Mouse (Mus musculus) heart, adult 2 months (tissue): ENCODE measurements at regions not wholly inside any gene's neighbourhood (a gene's known extent, or its start where the extent isn't known, plus 50 kb on each side); places are given as distances from the start of the nearest gene placed in this dataset.

ENCODE experiments used
- CTCF ChIP-seq: fragments of 200-600 bp; IDR thresholded peaks from 2 replicates; pipeline ENCODE4 v1.8.1; 2022; ENCODE audit warnings: antibody characterized with exemption, mild to moderate bottlenecking, moderate library complexity
- EP300 ChIP-seq: fragments of 200-500 bp; IDR thresholded peaks from 2 replicates; pipeline ENCODE4 v1.6.1; 2011; ENCODE audit warnings: low read depth, low read length, control low read depth; ENCODE audit not compliant: insufficient read depth

DNA sequence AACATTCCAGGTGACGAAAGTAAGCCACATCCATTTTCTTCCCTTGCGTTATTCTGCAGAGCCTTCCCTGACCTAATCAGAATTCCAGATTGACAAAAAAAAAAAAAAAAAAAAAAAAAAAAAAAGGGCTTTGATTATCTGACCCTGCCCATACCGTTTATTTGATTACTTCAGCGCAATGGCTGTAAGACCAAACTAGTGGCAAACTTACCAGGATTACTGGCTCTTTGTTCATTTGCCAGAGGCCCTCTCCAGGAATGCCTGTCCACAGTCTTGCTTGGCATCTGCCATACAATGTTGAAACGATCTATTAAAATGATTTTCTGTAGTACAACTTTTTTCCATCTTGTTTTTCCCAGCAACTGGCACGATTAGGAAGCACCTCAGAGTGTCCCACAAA, 569.4 kb upstream of the Nox3 start:
- TF ChIP-seq EP300 (no peak), CTCF (no peak)
